ENCODE assay signal across 15 mouse cellular contexts in the genomic region with DNA sequence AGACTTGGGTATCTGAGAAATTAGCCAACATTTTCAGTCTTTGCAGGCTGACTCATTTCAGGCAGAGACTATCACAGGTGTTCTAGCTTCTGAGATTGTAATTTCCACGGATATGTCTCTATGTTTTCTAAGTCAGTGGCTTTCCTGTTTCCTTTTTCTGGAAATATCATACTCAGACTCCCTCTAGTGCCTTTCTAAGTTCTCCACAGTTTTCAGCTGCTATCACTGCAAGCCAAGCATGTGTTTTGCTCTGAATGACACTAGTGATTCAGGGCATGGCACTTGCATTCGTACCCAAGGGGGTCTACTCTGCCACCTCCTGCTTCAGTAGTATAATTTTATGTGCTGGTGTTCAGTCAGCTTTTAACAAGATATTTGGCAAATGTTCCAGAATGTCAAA. TPM values are rescaled to one million over a fixed set of nuclear protein-coding genes. Genes with fewer than 3 reads are reported as not detected.
"Had no signal": no experiment of that assay in that cellular context is flagged by ENCODE, and none has a peak within 500 bp of the region (broad histone marks: within the 10 kb centered on the region; RNA-seq: fewer than 3 reads in every experiment).

No protein-coding gene starts in this region.

- H3K4me2 ChIP-seq: kidney, embryonic 15.5 days; limb, embryonic 15.5 days; liver, embryonic 12.5 days; lung, embryonic 14.5 days; midbrain, embryonic 12.5 days; neural tube, embryonic 15.5 days had no signal

- DNase-seq: kidney, adult 2 months; kidney, postnatal 25 days; lung, embryonic 14.5 days; lung, postnatal 10 days; lung, postnatal 4 days; spleen, adult 18-20 months; thymus, postnatal 36 days had no signal

- ATAC-seq: intestine, embryonic 16.5 days; liver, embryonic 12.5 days had no signal

- H3K36me3 ChIP-seq: kidney, embryonic 15.5 days; limb, embryonic 15.5 days; liver, embryonic 12.5 days; midbrain, embryonic 12.5 days; neural tube, embryonic 15.5 days had no signal

- H3K4me3 ChIP-seq: kidney, embryonic 15.5 days; limb, embryonic 15.5 days; liver, embryonic 12.5 days; midbrain, embryonic 12.5 days; myocyte; neural tube, embryonic 15.5 days had no signal

- H3K9me3 ChIP-seq: kidney, embryonic 15.5 days; limb, embryonic 15.5 days; liver, embryonic 12.5 days; midbrain, embryonic 12.5 days; neural tube, embryonic 15.5 days had no signal

- H3K27me3 ChIP-seq: kidney, embryonic 15.5 days; limb, embryonic 15.5 days; liver, embryonic 12.5 days; midbrain, embryonic 12.5 days; neural tube, embryonic 15.5 days had no signal

- H3K27ac ChIP-seq: kidney, embryonic 15.5 days; limb, embryonic 15.5 days; liver, embryonic 12.5 days; midbrain, embryonic 12.5 days; neural tube, embryonic 15.5 days had no signal

- H3K9ac ChIP-seq: kidney, embryonic 15.5 days; limb, embryonic 15.5 days; liver, embryonic 12.5 days; lung, embryonic 14.5 days; midbrain, embryonic 12.5 days; neural tube, embryonic 15.5 days had no signal

- H3K4me1 ChIP-seq: kidney, embryonic 15.5 days; limb, embryonic 15.5 days; liver, embryonic 12.5 days; midbrain, embryonic 12.5 days had no signal

RNA-seq across cellular contexts. Expression of a gene that starts 11.2 kb away (rescaled TPM):
- total RNA-seq: megakaryocyte, adult 5-6 weeks had no signal
